Mouse (Mus musculus) bone marrow macrophage, adult 2 months (primary cell): Measurements from ENCODE around the gene Lypd4.

Experiments used
- CTCF ChIP-seq: IDR thresholded peaks from 2 replicates; pipeline ENCODE4 v1.5.1; 2012; ENCODE audit warnings: low read depth, mild to moderate bottlenecking, low read length, moderate library complexity
- POLR2A ChIP-seq: IDR thresholded peaks from 2 replicates; pipeline ENCODE4 v1.6.1; 2012; ENCODE audit warnings: mild to moderate bottlenecking, low read depth, low read length, borderline replicate concordance

- TF ChIP-seq CTCF (no peak), POLR2A (no peak)
Measured at GRCm38 (mm10) chr7:24882416-24883199, 12.9 kb upstream of the Lypd4 start.
